Mouse (Mus musculus) spleen, postnatal 14 days (tissue): ENCODE data around the gene Tas2r123.

Experiments
- DNase-seq, 2 experiments: peaks; one replicate each; pipeline ENCODE4 v3.0.0; 2021 to 2022; ENCODE audit warnings: low spot score in 2 of 2

The Tas2r123 gene

DNA sequence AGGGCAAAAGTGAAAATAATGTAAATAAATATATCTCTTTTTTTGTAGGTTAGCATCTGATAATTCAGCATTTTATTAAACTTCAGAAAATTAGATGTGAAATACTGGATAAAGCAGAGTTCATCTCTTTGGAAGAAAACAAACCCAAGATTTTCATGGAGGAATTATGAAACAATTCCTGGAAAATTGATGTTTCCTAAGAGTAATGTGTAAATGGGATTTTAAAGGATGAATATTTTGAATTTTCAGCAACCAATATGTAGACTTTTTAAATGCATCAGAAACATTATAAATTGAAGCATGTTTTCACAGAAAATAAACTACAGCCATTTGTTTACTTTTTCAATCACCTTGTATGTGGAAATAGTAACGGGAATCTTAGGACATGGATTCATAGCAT, at the start of gene Tas2r123:
Gene Tas2r123, plus strand, starts transcription at position 301 of the 400 bp plus-strand sequence.
- DNase-seq = no peak

DNA sequence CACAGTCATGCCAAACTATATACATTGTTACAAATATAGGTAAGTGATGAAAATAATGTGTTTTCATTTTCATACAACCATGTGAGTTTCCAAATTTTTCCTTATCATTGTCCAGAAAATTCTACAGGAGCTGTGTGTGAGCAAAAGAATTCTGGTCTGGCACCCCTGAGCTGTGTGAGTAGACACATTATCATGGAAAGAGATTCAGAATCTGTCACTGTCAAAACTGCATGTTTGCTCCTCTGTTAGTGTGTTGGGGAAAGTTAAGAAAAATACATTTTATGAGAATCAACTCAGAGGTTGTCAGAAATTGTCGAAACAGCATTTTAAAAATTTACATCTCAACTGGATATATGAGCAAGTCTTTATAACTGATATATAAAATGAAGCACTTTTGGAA, 44.4 kb upstream of the Tas2r123 start, which contains the start of gene Tas2r117:
Gene Tas2r117, plus strand, starts transcription at position 301 of the 400 bp plus-strand sequence.
- DNase-seq = no peak

DNA sequence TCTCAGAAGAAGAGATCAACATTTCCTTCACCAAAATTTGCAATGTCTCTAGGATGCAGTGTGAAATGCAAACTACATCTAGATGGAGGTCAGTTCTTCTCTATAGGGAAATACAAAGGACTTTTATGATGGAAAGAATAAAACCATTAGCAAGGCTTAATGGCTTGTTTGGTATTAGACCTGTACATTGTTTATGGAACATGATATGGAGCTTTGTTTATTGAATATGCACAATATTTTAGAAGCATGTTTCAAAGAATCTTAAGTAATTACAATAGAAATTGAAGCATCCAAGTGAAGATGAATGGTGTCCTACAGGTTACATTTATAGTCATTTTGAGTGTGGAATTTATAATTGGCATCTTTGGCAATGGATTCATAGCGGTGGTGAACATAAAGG, 8.2 kb downstream of the Tas2r123 start, which contains the start of gene Tas2r116:
Gene Tas2r116, plus strand, starts transcription at position 301 of the 400 bp plus-strand sequence.
- DNase-seq = no peak

DNA sequence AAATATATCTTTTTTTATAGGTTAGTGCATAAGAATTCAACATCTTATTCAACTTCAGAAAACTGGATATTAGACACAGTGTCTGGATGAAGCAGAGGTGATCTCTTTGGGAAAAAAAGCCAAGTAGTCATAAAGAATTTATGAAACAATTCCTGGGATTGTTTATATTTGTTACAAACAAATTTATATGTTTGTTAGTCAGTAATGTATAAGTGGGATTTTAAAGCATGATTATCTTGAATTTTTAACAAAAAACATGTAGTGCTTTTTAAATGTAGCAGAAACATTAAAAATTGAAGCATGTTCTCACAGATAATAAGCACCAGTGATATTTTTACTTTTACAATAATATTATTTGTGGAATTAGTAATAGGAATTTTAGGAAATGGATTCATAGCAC, 20.8 kb downstream of the Tas2r123 start, which contains the start of gene Tas2r110:
Gene Tas2r110, plus strand, starts transcription at position 301 of the 400 bp plus-strand sequence.
- no peak for DNase-seq

DNA sequence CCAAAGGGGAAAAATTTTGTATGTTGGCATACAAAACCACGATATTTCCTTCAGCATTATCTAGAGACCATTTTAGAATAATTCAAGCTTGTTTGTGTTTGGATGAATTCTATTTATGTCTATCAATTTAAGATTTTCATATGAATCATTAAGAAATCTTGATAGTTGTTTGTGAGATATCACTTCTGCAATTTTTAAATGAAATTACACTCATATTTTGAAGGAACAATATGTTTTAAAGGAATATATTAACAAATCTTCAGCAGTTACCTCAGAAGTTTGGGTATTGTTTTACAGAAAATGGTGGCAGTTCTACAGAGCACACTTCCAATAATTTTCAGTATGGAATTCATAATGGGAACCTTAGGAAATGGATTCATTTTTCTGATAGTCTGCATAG, 45.8 kb downstream of the Tas2r123 start, which contains the start of gene Tas2r113:
Gene Tas2r113, plus strand, starts transcription at position 301 of the 400 bp plus-strand sequence.
- no peak for DNase-seq
